Mouse (Mus musculus): ENCODE measurements around the gene Megf11. TPM values are rescaled to one million over a fixed set of nuclear protein-coding genes. Genes with fewer than 3 reads are reported as not detected.

Megf11 gene
- polyA plus RNA-seq, 1 experiment, result 6.2 TPM

DNA sequence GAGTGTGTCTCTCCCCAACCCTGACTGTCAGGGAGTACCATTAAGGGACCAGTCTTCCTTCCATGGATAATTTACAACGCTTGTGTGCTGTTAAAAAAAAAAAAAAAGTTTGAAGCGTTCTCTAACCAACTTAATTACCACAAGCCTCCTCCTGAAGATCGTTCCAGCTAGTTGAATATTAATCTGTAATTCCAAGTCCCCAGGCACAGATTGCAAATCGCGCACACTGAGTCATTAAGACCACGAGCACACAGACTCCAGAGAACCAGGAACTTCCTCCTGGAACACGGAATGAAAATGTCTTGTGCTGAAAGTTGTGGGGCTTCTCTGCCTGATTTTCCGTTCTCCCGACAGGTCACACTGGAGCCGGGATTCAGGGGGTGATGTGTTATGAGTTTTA lies 234.0 kb downstream of the Megf11 start:
- peaks cover 2% of the 10 kb centered on the region; the same call in 1 of the 2 replicates for H3K4me1 ChIP-seq (ENCODE audit: control insufficient read depth, insufficient read depth, low read length)
- no peak overlapping the region for H3K27ac ChIP-seq (ENCODE audit: insufficient read depth, low read length)
- TF ChIP-seq POLR2A (IDR thresholded peaks at IDR 0.05; ENCODE audit: extremely low read depth, insufficient read depth, low read length) (no peak), CTCF (IDR thresholded peaks at IDR 0.05; ENCODE audit: extremely low read depth, insufficient read depth, low read length) (no peak)
- no peak overlapping the region for H3K4me3 ChIP-seq (ENCODE audit: insufficient read depth, low read length)

DNA sequence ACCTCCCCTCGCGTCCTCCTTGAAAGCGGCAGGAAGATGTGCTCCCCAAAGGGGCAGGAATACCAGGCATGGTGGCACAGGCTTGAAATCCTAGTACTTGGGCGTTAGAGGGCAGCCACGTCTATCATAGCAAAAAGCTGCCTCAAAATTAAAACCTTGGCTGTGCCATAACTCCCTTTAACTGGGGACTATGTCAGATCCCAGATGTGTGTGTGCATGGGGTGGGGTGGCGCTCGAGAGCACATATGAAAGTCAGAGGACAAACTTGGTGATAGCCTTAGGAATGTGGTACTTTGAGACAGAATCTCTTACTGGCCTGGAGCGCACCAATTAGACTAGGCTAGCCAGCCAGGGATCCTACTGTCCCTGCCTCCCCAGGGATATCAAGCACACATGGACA lies 235.2 kb downstream of the Megf11 start:
- TF ChIP-seq CTCF (IDR thresholded peaks at IDR 0.05; ENCODE audit: extremely low read depth, insufficient read depth, low read length), result no peak
- TF ChIP-seq POLR2A (IDR thresholded peaks at IDR 0.05; ENCODE audit: extremely low read depth, insufficient read depth, low read length), result no peak
- Histone ChIP-seq H3K4me3 (ENCODE audit: insufficient read depth, low read length) (no peak overlapping the region), H3K4me1 (ENCODE audit: control insufficient read depth, insufficient read depth, low read length) (peaks cover 2% of the 10 kb centered on the region; the same call in 1 of the 2 replicates), H3K27ac (ENCODE audit: insufficient read depth, low read length) (no peak overlapping the region)

DNA sequence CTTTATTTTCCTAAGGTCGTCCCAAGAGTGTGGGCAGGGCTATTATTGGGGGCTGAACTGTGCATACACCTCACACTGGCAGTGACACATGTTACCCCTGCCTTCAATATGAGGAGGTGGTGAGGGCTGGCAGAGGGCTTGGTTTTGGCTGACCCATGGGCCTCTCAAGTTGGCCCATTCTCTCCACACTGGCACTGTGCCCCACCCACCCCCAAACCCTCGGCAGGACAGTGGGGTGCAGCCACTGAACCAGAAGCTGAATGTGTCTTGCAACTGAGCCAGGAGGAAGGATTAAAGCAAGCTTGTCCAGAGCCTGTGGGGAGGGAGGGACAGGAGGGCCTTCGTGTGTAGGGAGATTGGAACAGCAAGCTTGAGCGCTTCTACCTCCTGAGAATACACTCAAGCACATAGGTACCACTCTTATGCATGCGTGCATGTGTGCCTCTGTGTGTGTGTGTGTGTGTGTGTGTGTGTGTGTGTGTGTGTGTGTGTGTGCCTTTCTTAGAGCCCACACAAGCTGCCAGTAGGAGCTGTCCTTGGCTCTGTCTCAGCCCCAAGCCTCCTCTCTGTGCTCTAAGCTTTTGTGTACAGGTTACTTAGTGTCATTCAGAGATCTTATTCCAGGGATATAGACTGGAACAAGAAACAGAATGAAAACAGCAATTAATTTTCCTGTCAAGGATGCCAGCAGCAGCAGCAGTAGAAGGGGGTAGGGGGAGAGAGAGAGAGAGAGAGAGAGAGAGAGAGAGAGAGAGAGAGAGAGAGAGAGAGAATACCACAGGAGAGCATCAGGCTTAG lies 236.3 kb downstream of the Megf11 start:
- Histone ChIP-seq H3K4me1 (ENCODE audit: control insufficient read depth, insufficient read depth, low read length) (peaks cover 2% of the 10 kb centered on the region; the same call in 1 of the 2 replicates), H3K4me3 (ENCODE audit: insufficient read depth, low read length) (no peak overlapping the region), H3K27ac (ENCODE audit: insufficient read depth, low read length) (no peak overlapping the region)
- TF ChIP-seq POLR2A (IDR thresholded peaks at IDR 0.05; ENCODE audit: extremely low read depth, insufficient read depth, low read length) (no peak), CTCF (IDR thresholded peaks at IDR 0.05; ENCODE audit: extremely low read depth, insufficient read depth, low read length) (no peak)

DNA sequence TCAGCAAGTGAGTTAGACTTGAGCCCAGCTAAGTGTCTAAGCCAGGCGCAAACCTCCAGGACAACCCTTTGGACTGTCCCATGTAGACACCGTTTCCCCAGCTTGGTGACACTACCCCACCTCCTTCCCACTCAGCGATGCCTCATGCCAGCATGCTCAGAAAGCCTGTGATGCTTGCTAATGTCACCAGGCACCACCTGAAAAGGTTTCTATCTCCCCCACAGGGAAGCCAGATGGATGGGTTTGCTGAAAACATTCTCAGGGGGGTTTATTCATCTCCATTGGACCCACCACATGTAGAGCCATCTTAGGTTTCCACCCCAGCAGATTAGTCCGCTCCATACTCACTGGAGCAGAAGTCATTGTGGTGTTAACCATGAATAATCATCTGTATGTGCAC lies 237.9 kb downstream of the Megf11 start:
- no peak for TF ChIP-seq CTCF (IDR thresholded peaks at IDR 0.05; ENCODE audit: extremely low read depth, insufficient read depth, low read length)
- TF ChIP-seq POLR2A (IDR thresholded peaks at IDR 0.05; ENCODE audit: extremely low read depth, insufficient read depth, low read length), result no peak
- Histone ChIP-seq H3K27ac (ENCODE audit: insufficient read depth, low read length) (no peak overlapping the region), H3K4me3 (ENCODE audit: insufficient read depth, low read length) (no peak overlapping the region), H3K4me1 (ENCODE audit: control insufficient read depth, insufficient read depth, low read length) (peaks cover 2% of the 10 kb centered on the region; the same call in 1 of the 2 replicates)

DNA sequence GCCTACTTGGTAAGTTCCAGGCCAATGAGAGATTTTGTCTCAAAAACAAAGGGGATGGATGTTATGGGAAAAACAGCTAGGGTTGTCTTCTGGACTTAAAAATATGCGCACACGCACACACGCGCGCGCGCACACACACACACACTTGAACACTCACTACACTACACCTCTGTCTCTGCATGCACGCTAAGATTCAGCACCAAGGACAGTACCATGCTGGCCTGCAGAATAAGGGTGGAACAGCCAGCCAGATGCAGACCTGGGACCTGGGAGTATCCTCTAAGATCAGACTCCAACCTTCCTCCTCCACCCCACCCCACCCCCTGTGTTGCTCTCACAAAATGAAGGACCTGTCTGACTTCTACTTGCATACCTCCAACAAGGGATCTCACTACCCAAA lies 239.1 kb downstream of the Megf11 start:
- TF ChIP-seq POLR2A (IDR thresholded peaks at IDR 0.05; ENCODE audit: extremely low read depth, insufficient read depth, low read length) (no peak), CTCF (IDR thresholded peaks at IDR 0.05; ENCODE audit: extremely low read depth, insufficient read depth, low read length) (no peak)
- no peak overlapping the region for H3K27ac ChIP-seq (ENCODE audit: insufficient read depth, low read length)
- H3K4me1 ChIP-seq (ENCODE audit: control insufficient read depth, insufficient read depth, low read length), result peaks cover 2% of the 10 kb centered on the region; the same call in 1 of the 2 replicates
- H3K4me3 ChIP-seq (ENCODE audit: insufficient read depth, low read length), result no peak overlapping the region

DNA sequence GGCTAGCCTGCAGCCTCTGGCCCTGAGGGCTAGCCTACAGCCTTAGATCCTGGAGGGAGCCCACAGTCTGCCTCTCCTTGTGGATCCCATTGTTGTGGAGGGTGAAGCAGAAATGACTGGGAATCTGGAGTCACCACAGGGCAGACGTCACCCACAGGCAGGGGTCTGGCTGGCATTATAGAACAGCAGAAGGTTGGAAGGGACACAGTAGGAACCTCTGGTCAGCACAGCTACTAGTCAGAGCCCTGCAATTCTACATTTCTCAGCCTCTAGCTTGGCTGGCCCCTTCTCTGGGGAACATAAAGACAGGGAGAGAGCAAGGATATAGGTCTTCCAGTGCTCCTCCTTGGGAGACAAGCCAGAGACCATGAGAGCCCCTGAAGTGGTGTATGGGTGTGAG lies 244.4 kb downstream of the Megf11 start:
- Histone ChIP-seq H3K4me3 (ENCODE audit: insufficient read depth, low read length) (no peak overlapping the region), H3K27ac (ENCODE audit: insufficient read depth, low read length) (no peak overlapping the region), H3K4me1 (ENCODE audit: control insufficient read depth, insufficient read depth, low read length) (no peaks in the 10 kb centered on the region)
- no peak for TF ChIP-seq POLR2A (IDR thresholded peaks at IDR 0.05; ENCODE audit: extremely low read depth, insufficient read depth, low read length)
- TF ChIP-seq CTCF (IDR thresholded peaks at IDR 0.05; ENCODE audit: extremely low read depth, insufficient read depth, low read length), result no peak

DNA sequence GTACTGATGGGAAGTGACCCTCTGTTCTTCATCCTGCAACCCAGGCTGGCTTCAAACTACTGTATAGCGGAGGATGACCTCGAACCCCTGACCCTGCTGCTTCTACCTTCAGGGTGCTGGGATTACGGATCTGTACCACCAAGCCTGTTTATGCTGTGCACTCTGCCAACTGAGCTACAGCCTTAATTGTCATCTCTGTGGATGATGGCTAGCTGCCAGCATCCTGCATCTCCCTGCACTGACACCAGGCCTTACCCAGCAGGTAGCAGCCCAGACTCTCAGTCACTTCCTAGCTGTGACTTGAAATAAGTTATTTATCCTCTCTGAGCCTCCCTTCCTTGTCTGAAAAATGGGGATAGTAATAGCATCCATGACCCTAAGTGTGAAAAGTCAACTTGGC lies 247.7 kb downstream of the Megf11 start:
- peaks cover 3% of the 10 kb centered on the region for H3K4me1 ChIP-seq (ENCODE audit: control insufficient read depth, insufficient read depth, low read length)
- no peak for TF ChIP-seq POLR2A (IDR thresholded peaks at IDR 0.05; ENCODE audit: extremely low read depth, insufficient read depth, low read length)
- TF ChIP-seq CTCF (IDR thresholded peaks at IDR 0.05; ENCODE audit: extremely low read depth, insufficient read depth, low read length), result no peak
- H3K4me3 ChIP-seq (ENCODE audit: insufficient read depth, low read length), result no peak overlapping the region
- no peak overlapping the region for H3K27ac ChIP-seq (ENCODE audit: insufficient read depth, low read length)

DNA sequence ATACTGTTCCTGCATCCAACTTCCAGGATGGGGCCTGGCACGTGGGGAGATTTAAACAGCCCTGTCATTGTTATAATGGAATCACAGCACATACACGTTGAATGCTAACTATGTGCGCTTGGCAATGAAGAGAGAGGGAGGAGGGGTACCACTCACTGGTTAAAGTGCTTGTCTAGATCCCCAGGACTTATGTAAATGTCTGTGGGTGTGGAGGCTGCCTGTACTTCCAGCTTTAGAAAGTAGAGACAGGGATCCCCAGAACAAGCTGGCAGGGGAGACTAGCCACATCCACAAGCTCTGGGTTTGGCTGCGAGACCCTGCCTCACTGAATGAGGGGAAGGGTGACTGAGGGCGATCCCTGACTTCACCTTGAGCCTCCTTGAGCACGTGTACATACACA lies 250.7 kb downstream of the Megf11 start:
- no peak overlapping the region for H3K4me3 ChIP-seq (ENCODE audit: insufficient read depth, low read length)
- H3K4me1 ChIP-seq (ENCODE audit: control insufficient read depth, insufficient read depth, low read length), result peaks cover 3% of the 10 kb centered on the region
- TF ChIP-seq CTCF (IDR thresholded peaks at IDR 0.05; ENCODE audit: extremely low read depth, insufficient read depth, low read length) (no peak), POLR2A (IDR thresholded peaks at IDR 0.05; ENCODE audit: extremely low read depth, insufficient read depth, low read length) (no peak)
- H3K27ac ChIP-seq (ENCODE audit: insufficient read depth, low read length), result no peak overlapping the region

DNA sequence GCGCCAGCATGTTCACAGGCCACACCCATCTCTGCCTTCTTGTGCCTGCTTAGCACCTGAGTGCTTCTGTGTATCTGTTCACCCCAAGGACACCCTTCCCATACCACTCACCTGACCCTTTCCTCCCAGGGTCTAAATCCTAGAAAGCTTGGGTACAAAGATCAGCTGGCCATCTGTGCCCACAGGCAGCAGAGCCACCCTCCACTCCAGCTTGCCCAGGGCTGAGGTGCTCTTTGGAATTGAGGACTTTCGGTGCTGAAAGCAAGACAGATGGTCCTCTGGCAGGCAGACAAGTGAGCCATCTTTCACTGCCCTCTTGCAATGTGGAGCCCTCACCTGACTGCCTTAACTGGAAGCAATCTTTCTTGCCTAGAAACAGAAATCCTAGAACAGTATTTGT lies 251.5 kb downstream of the Megf11 start:
- no peak overlapping the region for H3K4me3 ChIP-seq (ENCODE audit: insufficient read depth, low read length)
- peaks cover 3% of the 10 kb centered on the region for H3K4me1 ChIP-seq (ENCODE audit: control insufficient read depth, insufficient read depth, low read length)
- no peak overlapping the region for H3K27ac ChIP-seq (ENCODE audit: insufficient read depth, low read length)
- TF ChIP-seq POLR2A (IDR thresholded peaks at IDR 0.05; ENCODE audit: extremely low read depth, insufficient read depth, low read length), result no peak
- TF ChIP-seq CTCF (IDR thresholded peaks at IDR 0.05; ENCODE audit: extremely low read depth, insufficient read depth, low read length), result no peak

DNA sequence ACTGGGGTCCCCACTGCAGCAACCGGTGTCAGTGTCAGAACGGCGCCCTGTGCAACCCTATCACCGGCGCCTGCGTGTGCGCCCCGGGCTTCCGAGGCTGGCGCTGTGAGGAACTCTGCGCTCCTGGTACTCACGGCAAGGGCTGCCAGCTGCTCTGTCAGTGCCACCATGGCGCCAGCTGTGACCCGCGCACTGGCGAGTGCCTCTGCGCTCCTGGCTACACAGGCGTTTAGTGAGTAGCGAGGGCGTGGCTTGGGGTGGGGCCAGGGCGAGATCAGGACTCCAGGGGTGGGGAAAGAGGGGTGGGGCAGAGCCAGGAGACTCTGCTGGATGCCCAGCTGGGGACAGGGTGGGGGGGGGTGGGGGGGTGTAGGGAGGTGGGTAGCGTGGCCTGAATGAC lies 252.8 kb downstream of the Megf11 start:
- TF ChIP-seq POLR2A (IDR thresholded peaks at IDR 0.05; ENCODE audit: extremely low read depth, insufficient read depth, low read length), result no peak
- TF ChIP-seq CTCF (IDR thresholded peaks at IDR 0.05; ENCODE audit: extremely low read depth, insufficient read depth, low read length), result no peak
- Histone ChIP-seq H3K4me1 (ENCODE audit: control insufficient read depth, insufficient read depth, low read length) (peaks cover 3% of the 10 kb centered on the region), H3K27ac (ENCODE audit: insufficient read depth, low read length) (no peak overlapping the region), H3K4me3 (ENCODE audit: insufficient read depth, low read length) (no peak overlapping the region)
